Mouse (Mus musculus): ENCODE measurements around the gene 2310061I04Rik.
"Not testable (repeated sequence)": the region's sequence is repeated elsewhere in the genome, so short reads cannot be mapped to it uniquely, and the experiment has no call there.

GRCm38 (mm10) chr17:35935763-35936162 lies 38.5 kb upstream of the 2310061I04Rik start:
- not testable (repeated sequence) for TF ChIP-seq CTCF (IDR thresholded peaks at IDR 0.05; ENCODE audit: low read depth, low read length); GATA1 (IDR thresholded peaks at IDR 0.05; ENCODE audit: borderline replicate concordance, low read length); POLR2AphosphoS5 (IDR thresholded peaks at IDR 0.05; ENCODE audit: insufficient replicate concordance, low read depth, low read length); TAL1 (conservative IDR thresholded peaks at IDR 0.05; ENCODE audit: low read depth, low read length); GATA2 (IDR thresholded peaks at IDR 0.05; ENCODE audit: borderline replicate concordance, low read depth, low read length)

Measured in G1E (cell line).